Mouse (Mus musculus) heart, adult 11 months (tissue): ENCODE measurements around the gene Ros1.

Experiments
- DNase-seq: peaks from one replicate; pipeline ENCODE4 v3.0.0; 2022

Gene Ros1

GRCm38 (mm10) chr10:52194957-52195852, at the start of gene Ros1:
Ros1 (minus strand) TSS chr10:52195244.
- DNase-seq, result no peak

- DNase-seq, result no peak
Observed at GRCm38 (mm10) chr10:52242680-52243323, 47.8 kb upstream of the Ros1 start.

- DNase-seq, result no peak
Observed at GRCm38 (mm10) chr10:52242015-52242414, 47.0 kb upstream of the Ros1 start.

- DNase-seq, result peak; percentile 59
Observed at GRCm38 (mm10) chr10:52235461-52235860, 40.4 kb upstream of the Ros1 start.

- peak; percentile 23 for DNase-seq
Observed at GRCm38 (mm10) chr10:52234654-52234981, 39.6 kb upstream of the Ros1 start.

- DNase-seq, result peak; percentile 93
Observed at GRCm38 (mm10) chr10:52233969-52234653, 39.1 kb upstream of the Ros1 start.

GRCm38 (mm10) chr10:52233301-52233968, 38.4 kb upstream of the Ros1 start, which contains the start of gene Dcbld1:
Dcbld1 (plus strand) TSS chr10:52233619.
- DNase-seq, result peak; percentile 96

GRCm38 (mm10) chr10:52232196-52233176, 37.4 kb upstream of the Ros1 start:
- peak; percentile 95 for DNase-seq

GRCm38 (mm10) chr10:52219600-52219999, 24.6 kb upstream of the Ros1 start:
- no peak for DNase-seq

GRCm38 (mm10) chr10:52217564-52217934, 22.5 kb upstream of the Ros1 start:
- DNase-seq, result no peak

GRCm38 (mm10) chr10:52216797-52217563, 21.9 kb upstream of the Ros1 start:
- DNase-seq, result peak; percentile 88

- DNase-seq, result no peak
Observed at GRCm38 (mm10) chr10:52215267-52215818, 20.3 kb upstream of the Ros1 start.

- no peak for DNase-seq
Observed at GRCm38 (mm10) chr10:52204006-52204405, 9.0 kb upstream of the Ros1 start.

GRCm38 (mm10) chr10:52185900-52186299, 9.1 kb downstream of the Ros1 start:
- no peak for DNase-seq

GRCm38 (mm10) chr10:52182878-52183277, 12.2 kb downstream of the Ros1 start:
- no peak for DNase-seq

GRCm38 (mm10) chr10:52174376-52174775, 20.7 kb downstream of the Ros1 start:
- no peak for DNase-seq

GRCm38 (mm10) chr10:52170489-52170888, 24.6 kb downstream of the Ros1 start:
- no peak for DNase-seq

GRCm38 (mm10) chr10:52169841-52170240, 25.2 kb downstream of the Ros1 start:
- DNase-seq, result no peak

GRCm38 (mm10) chr10:52165376-52165775, 29.7 kb downstream of the Ros1 start:
- no peak for DNase-seq

GRCm38 (mm10) chr10:52160604-52161003, 34.4 kb downstream of the Ros1 start:
- DNase-seq, result no peak

GRCm38 (mm10) chr10:52159704-52160103, 35.3 kb downstream of the Ros1 start:
- DNase-seq, result no peak
